Mouse (Mus musculus): ENCODE measurements around the gene Tdgf1.

Gene Tdgf1

GRCm38 (mm10) chr9:110945926-110946325, at the start of gene Tdgf1:
Tdgf1 (minus strand) TSS chr9:110946158.
- in situ Hi-C loops (cut with MboI, MseI), result no loop called here

- in situ Hi-C loops (cut with MboI, MseI), result loop anchor here (5.0 kb wide), 1 partner anchor 63 kb away; the partner anchor contains the start of gene Ccrl2
These were observed 48.8 kb upstream of the Tdgf1 start for GRCm38 (mm10) chr9:110994716-110995172.

- in situ Hi-C loops (cut with MboI, MseI), result no loop called here
These were observed 47.3 kb upstream of the Tdgf1 start for GRCm38 (mm10) chr9:110993281-110993709.

- in situ Hi-C loops (cut with MboI, MseI), result no loop called here
These were observed 44.2 kb upstream of the Tdgf1 start, which contains the start of gene Rtp3 for GRCm38 (mm10) chr9:110990204-110990603. Rtp3 (minus strand) TSS chr9:110990583.

GRCm38 (mm10) chr9:110989543-110989942, 43.6 kb upstream of the Tdgf1 start:
- in situ Hi-C loops (cut with MboI, MseI), result no loop called here

GRCm38 (mm10) chr9:110989141-110989540, 43.2 kb upstream of the Tdgf1 start:
- in situ Hi-C loops (cut with MboI, MseI), result no loop called here

GRCm38 (mm10) chr9:110988078-110988477, 42.1 kb upstream of the Tdgf1 start:
- in situ Hi-C loops (cut with MboI, MseI), result no loop called here

- in situ Hi-C loops (cut with MboI, MseI), result no loop called here
These were observed 41.4 kb upstream of the Tdgf1 start for GRCm38 (mm10) chr9:110987331-110987730.

- in situ Hi-C loops (cut with MboI, MseI), result no loop called here
These were observed 40.0 kb upstream of the Tdgf1 start for GRCm38 (mm10) chr9:110985951-110986350.

- in situ Hi-C loops (cut with MboI, MseI), result no loop called here
These were observed 39.6 kb upstream of the Tdgf1 start for GRCm38 (mm10) chr9:110985541-110985940.

GRCm38 (mm10) chr9:110984096-110984495, 38.1 kb upstream of the Tdgf1 start:
- in situ Hi-C loops (cut with MboI, MseI), result no loop called here

GRCm38 (mm10) chr9:110982351-110982750, 36.4 kb upstream of the Tdgf1 start:
- in situ Hi-C loops (cut with MboI, MseI), result no loop called here

GRCm38 (mm10) chr9:110979411-110979810, 33.5 kb upstream of the Tdgf1 start:
- in situ Hi-C loops (cut with MboI, MseI), result no loop called here

GRCm38 (mm10) chr9:110965910-110966231, 19.9 kb upstream of the Tdgf1 start:
- in situ Hi-C loops (cut with MboI, MseI), result no loop called here

GRCm38 (mm10) chr9:110965062-110965909, 19.3 kb upstream of the Tdgf1 start:
- in situ Hi-C loops (cut with MboI, MseI), result no loop called here

- in situ Hi-C loops (cut with MboI, MseI), result no loop called here
These were observed 17.7 kb upstream of the Tdgf1 start for GRCm38 (mm10) chr9:110963566-110964115.

- in situ Hi-C loops (cut with MboI, MseI), result no loop called here
These were observed 15.4 kb upstream of the Tdgf1 start for GRCm38 (mm10) chr9:110961386-110961785.

- in situ Hi-C loops (cut with MboI, MseI), result no loop called here
These were observed 14.5 kb upstream of the Tdgf1 start for GRCm38 (mm10) chr9:110960230-110961149.

GRCm38 (mm10) chr9:110959669-110960068, 13.7 kb upstream of the Tdgf1 start:
- in situ Hi-C loops (cut with MboI, MseI), result no loop called here

- in situ Hi-C loops (cut with MboI, MseI), result no loop called here
These were observed 10.0 kb upstream of the Tdgf1 start for GRCm38 (mm10) chr9:110955962-110956361.

- in situ Hi-C loops (cut with MboI, MseI), result no loop called here
These were observed 8.9 kb upstream of the Tdgf1 start for GRCm38 (mm10) chr9:110954681-110955445.

All from T-helper 2 cell (primary cell).